Mouse (Mus musculus) right cerebral cortex, postnatal 10 days (tissue): Measurements from ENCODE around the gene Ift52.
"Not testable (repeated sequence)": the region's sequence is repeated elsewhere in the genome, so short reads cannot be mapped to it uniquely, and the experiment has no call there.

Source experiments
- DNase-seq, 2 experiments: peaks; one replicate each; pipeline ENCODE4 v3.0.0; 2021; ENCODE audit warnings: low spot score in 2 of 2

Ift52 gene

DNA sequence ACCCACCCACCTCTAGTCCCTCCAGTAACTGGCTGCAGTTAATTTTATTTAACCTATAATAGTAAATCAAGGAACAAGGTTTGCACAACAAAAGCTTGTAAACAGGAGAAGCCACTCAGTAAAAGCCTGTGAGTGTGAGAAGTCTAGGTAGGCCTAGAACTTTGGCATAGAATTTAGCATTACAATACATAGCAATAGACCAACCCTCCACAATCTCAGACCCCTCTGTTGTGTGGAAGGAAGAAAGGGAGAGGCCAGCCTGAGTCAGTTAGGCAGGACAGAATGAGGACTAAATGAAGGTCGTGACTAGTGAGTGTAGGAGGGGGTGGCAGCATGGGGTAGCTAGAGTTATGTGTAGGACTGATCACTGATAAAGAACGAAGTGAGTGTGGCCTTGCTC, 14.6 kb downstream of the Ift52 start:
- DNase-seq, result no peak

DNA sequence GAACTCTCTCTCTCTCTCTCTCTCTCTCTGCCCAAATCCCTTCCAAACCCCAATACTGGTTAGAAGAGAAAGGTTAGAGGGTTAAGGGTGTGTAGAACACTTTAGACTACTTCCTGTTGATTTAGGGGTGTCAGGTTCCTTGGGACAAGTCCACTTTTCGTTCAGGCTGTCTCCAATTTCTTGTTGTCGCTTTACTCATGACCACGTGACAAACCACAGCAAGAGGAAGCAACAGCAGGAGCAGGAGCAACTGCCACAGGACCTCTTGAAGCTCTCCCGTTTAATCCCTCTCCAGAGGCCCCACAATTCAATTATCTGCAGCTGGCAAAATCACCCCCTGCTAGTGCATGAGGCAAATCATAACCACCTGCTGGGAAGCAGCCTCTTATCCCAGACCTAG, 15.5 kb downstream of the Ift52 start:
- no peak for DNase-seq

DNA sequence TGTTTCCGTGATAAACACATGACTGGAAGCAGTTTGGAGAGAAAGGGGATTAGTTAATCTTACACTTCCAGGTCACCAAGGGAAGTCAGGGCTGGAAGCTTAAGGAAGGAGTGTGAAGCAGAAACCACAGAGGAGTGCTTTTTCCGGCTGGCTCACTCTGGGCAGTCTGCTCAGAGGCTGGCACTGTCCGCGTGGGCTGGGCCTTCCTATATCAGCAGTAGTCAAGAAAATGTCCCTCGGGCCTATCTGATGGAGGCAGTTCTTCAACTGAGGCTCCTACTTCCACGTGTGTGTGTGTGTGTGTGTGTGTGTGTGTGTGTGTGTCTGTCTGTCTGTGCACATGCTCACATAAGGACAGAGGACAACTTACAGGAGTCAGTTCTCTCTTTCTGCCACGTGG, 22.8 kb downstream of the Ift52 start:
- DNase-seq, result no peak

DNA sequence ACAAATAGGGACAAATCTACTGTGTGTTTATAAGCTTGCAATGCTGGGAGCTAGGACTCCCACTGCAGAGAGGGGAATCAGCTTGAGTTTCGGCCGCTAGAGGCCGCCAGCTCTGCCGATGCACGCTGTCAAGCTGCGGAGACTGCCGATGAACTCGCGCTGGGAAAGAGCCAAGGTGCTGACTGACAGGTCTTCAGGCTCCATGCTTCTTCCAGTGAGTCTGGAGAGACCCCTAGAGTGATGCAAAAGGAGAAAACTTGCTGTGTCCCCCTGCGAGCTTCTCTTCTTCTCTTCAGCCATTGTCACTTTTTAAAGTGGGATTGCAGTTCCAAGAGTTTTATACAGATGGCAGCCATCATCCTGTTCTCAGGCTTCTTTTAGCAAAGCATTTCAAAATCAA, 31.0 kb downstream of the Ift52 start:
- DNase-seq, result peak; percentile 75 to 84

DNA sequence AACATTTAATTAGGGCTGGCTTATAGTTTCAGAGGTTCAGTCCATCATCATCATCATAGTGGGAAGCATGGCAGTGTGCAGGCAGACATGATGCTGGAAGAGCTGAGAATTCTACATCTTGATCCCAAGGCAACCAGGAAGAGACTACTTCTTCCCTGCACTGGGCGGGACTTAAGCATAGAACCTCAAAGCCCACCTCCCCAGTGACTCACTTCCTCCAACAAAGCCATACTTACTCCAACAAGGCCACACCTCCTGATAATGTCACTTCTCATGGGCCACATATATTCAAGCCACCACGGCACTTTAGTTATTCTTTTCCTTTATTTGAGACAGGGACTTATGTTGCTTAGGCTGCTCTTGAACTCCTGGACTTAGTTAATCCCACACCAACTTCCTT, 32.0 kb downstream of the Ift52 start:
- no peak for DNase-seq

DNA sequence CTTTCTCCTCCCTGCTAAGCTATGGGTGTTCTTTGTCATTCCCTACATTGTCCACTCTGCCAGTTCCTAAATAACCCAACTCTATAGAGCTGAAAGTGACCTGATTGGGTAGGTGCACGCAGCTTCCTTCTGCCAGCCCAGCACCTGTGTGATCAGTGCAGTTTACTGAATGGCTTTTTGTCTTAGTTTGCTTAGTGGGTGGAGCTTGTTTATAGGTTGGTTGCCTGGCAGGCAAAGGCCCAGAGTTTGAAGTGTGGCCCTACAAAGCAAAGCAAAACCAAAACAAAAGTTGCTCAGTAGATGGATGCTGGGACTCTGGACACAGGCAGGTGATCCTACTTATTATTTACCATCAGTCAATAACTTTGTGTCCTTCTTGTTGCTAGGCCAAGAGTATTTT, 34.5 kb downstream of the Ift52 start:
- DNase-seq, result no peak

DNA sequence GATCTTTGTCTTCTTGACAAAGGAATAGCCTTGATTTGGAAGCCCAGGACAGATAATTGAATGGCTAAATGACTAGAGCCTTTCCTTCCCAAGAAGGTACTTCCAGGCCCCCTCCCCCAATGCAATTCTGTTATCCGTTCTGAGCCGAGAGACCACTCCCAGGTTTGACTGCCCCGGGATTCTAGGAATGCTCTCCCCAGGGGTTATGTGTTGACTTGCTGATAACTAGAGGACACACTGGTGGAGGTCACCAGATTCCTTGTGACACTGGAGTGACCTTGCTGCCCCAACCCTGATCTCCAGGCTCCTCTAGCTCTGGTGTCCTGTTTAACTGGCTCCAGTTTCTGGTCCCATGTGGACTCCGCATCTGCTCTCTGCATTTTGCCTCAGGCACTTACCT, 34.9 kb downstream of the Ift52 start:
- DNase-seq, result no peak

DNA sequence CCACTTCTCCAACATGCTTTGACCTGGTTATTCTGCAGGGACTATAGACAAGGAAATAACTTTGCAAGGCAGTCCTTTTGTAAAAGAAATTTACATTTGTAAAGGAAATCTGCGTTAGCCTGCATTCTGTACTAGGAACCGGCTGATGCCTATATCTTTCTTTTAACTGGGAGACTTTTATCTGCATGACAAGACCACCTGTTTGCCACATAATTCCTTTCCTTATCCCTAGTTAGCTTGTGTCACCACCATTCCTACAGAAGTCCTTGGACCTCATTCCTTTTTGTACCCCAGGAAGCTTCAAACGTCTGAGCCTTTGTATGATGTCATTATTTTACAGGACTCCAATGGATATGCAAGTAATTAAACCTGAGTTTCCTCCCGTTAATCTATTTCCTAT, 35.7 kb downstream of the Ift52 start:
- DNase-seq, result no peak

DNA sequence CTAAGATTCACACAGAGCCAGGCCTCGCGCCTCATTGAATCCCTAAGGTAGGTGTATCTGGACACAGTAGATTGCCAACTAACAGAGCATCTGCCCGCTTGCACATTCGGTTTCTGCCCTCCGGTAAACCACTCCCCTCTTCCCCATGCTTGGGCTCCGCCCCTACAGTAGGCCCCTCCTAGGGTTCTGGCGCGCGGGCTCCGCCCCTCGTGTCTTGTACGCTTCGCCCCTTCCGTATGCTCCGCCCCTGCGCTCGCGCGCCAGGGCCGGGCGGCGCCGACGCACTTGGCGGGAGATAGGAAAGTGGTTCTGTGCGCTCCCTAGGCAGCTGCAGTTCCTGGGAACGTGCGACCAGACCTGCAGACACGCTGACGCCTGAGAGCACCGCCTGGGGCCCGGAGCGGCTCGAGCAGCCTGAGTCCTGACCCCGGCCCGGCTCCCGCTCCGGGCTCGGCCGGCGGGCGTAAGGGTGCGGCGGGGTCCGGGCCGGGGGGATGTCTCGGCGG, 37.2 kb downstream of the Ift52 start, which contains the start of gene Mybl2:
Gene Mybl2, plus strand, starts transcription at position 353 of the 506 bp plus-strand sequence.
- peak; percentile 90 to 93 for DNase-seq

DNA sequence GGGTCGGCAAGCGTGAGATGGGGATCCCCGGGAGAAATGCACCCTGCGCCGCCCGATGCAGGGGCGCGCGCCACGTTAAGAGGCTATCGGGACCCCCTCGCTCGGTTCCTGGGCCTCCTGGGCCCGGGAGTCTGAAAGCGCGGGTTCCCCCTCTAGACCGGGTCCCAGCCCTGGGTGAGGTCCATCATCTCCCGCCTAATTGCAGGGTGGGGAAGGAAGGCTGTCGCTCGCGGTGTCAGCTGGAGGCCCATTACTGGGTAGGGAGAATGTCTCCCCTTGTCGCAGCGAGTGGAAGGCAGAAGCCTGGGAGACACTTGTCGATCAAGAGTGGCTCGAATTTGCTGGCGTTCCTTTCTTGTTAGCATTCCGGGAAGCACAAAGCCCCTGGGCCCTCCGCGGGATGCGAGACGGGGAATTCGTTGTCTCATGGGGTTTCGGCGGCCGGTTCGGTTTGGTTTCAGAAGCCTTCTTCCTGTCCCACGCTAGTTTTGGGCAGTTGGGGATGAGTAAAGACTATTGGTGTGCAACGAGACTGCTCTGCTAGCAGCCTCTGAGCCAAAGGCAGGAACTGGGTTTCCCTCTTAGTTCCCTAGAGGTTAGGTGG, 37.8 kb downstream of the Ift52 start:
- no peak for DNase-seq

DNA sequence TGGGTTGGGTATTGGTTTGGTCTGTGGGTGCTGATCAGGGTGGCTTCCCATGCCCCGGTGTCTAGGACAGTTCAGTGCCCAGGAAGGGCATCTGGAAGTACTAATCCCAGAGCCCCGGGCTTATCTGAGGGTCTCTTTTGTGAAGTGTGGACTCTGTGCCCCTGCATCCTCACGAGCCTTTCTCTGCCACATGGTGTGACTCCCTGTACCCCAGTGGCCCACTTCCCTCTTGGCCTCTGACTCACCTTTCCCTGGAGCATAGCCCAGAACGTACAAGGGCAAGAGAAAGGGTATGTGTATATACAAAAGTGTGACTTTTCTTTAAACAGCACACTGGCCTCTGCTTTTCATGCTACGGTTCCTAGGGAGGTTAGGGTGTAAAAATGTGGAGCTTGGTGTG, 38.6 kb downstream of the Ift52 start:
- DNase-seq, result no peak

DNA sequence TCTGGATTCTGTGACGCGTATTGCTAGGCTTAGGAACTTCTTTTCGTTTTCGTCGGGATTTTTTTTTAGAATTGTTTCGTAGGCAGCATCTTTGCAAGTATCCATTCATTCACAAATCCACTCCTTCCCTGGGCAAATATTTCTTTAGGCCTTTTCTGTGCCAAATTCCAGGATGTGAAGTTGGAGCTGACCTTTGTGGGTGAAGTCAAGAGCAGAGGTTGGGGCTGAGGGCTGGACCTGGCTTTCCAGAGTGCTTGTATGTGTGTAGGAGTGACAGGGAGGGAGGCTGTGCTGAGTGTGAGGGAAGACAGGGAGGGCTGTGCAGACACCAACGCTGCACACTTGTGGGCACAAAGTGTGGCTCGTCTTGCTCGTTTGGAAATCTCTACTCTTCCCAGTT, 39.4 kb downstream of the Ift52 start:
- no peak for DNase-seq

DNA sequence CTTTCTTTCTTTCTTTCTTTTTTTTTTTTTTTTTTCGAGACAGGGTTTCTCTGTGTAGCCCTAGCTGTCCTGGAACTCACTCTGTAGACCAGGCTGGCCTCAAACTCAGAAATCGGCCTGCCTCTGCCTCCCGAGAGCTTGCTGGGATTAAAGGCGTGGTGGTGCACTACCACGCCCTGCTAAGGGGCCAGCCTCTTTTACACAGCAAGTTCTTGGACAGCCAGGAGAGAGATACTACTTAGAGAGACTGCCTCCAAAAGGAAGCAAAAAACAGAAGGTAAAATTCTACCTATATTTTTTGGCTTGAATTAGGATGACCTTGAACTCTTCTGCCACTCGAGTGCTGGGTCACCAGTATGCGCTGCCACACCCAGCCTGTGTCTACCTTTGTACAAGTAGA, 41.8 kb downstream of the Ift52 start:
- DNase-seq, result not testable (repeated sequence)

DNA sequence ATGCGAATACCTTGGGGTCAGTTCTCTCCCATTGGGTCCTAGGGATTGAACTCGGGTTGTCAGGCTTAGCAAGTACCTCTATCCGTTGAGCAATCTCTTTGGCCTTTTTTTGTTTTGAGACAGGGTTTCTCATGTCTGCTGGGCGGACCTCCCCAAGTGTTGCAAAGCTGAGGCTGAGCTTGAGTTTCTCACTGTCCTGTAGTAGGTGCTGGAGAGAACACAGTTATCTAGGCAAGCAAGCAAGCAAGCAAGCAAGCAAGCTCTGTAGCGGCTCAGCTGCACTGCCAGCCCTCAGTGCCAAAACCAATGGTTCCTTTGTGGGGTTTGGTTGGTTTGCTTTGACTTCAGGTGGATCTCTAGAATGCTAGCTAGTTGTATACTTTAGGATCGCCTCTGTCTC, 43.5 kb downstream of the Ift52 start:
- no peak for DNase-seq

DNA sequence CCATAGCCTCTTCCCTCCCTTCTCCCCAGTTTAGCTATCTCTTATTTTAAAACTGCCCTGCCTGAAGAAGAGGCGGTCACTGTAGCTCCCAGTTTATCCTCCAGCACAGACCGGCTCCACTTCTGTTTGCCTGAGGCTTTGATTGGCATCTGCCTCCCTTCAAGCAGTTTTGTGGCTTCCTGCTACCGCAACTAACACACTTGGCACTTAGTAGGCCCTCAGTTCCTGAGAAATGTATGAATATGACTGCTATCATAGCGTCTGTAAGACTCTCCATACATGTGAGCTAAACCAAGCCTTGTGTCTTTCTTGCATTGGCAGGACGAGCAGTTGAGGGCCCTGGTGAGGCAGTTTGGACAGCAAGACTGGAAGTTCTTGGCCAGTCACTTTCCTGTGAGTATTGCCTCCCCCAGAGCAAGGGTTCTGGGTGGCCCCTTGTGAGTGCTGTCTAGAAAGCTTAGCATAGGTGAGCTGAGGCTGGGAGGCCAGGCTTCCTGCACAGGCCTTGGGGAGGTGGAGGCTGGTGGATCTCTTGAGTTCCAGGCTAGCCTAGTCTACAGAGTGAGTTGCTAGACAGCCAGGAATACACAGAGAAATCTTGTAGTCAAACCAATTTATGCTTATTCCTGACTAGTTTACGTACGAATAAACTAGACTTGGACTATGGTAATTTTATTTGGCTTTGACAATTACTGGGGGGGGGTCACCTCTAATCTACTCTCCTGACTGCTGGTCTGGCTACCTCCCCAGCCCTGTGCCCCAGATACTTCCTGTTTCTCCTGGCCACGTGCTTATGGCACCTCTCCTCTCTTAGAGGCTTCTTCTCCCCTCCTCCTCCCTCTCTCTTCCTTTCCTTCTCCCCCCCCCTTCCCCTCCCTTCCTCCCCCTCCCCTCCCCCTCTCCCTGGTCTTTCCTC, 44.3 kb downstream of the Ift52 start:
- DNase-seq, result no peak

DNA sequence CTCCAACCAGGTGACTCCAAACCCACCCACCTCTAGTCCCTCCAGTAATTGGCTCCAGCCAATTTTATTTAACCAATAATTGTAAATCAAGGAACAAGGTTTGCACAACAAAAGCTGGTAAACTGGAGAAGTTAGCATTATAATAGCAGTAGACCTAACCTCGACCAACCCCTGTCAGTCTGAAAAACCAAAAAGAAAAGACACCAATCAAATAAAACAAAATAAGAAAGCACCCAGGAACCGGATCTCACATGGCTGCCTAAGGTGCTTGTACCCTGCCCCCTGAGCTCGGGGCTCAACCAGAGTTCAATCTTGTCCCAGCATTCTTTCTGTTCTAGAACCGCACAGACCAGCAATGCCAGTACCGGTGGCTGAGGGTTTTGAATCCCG, 45.0 kb downstream of the Ift52 start:
- no peak for DNase-seq

DNA sequence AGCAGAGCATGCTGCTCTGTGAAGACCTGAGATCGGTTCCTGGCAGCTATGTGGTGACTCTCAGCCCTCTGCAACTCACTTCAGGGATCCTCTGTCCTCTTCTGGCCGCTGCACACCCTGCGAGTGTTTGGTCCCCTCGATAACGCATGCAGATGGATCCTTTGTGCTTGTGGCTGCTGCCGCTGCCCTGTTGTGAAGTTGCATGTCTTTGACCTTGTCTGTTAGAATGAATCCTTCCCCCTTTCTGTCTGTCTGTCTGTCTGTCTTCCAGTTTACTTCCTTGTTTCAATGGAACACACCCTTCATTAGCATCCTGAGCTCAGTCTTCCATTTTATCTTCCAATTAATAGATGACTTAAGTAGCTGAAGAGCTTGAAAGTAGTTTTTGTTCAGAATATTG, 49.2 kb downstream of the Ift52 start:
- no peak for DNase-seq

DNA sequence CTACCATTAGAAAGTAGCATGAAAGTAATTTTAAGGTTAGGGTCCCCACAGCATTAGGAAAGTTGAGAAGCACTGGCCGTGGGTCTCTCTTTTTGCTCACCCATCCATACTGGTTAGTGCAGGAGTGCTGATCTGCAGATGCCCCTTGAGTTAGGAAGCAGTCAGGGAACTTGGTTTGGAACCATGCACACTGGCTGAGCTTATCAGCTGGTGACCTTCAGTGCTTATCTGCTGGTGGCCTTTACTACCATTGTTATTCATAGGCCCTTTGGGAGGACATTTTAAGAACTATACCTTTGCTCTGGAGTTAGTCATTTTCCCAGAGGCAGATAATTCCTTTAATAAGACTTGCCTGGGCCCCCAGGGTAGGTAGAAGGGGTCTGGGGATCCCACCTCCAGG, 50.1 kb downstream of the Ift52 start:
- no peak for DNase-seq

DNA sequence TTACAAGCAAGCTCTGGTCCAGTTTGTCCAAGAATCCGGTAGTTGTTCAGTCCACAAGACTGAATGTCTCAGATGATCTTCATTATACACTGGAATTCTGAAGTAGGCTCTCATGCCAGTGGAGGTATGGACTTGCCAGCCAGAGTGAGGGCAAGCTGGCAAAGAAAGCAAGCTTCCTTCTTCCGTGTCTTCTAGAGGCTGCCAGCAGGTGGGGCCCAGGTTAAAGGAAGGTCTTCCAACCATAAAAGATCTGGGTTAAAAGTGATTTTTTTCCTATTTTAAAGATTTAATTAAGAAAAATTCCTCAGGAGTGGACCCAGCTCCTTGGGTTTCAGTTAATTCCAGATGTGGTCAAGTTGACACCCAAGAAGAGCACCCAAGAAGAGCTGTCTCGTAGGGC, 53.1 kb downstream of the Ift52 start:
- no peak for DNase-seq

DNA sequence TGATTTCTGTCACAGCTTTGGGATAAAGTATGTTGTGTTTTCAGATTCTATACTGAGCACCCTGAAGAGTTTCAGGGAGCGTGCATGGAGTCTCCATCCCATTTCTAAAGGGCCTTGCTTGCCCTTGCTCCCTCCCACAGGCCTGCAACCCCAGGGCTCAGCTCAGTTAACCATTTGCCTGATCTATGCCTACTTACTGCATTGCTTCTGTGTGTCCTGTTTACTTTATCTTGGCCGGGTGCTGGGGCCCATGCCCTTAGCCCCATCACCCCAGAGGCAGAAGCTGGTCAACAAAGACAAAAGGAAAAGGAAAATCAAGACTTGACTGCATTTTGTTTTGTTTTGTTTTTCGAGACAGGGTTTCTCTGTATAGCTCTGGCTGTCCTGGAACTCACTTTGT, 54.4 kb downstream of the Ift52 start:
- no peak for DNase-seq

DNA sequence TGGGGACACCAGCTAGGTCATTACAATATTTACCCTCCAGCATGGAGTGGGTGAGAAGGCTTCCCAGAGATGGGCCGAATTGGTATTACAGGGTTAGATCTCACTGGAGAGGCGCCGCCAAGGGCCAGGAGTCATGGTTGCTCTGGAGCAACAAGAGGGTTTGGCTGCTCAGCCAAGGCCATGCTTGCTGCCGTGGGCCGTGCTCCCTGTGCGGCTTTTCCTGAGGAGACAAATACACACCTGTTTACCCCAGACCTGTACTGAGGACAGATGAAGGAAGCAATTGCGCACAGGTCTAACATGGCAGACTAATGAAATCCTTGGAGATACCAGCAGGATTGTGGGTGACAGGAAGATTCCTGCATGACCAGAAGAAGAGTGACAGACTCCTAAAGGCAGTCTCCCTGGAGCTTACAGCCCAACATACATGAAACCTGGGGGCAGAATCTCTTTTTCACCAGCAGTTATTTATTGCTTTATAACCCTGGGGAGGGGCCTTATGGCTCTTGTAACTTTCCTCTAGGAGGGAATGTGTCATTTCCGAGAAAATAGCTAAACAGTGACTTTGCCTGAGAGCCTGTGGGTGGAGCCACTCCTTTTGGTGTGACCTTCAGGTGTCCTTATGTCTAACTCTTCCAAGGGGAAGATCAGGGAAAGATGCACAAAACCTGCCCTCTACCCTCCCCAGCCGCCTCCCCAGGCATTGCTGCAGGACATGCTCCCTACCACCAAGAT, 56.0 kb downstream of the Ift52 start:
- DNase-seq, result no peak

DNA sequence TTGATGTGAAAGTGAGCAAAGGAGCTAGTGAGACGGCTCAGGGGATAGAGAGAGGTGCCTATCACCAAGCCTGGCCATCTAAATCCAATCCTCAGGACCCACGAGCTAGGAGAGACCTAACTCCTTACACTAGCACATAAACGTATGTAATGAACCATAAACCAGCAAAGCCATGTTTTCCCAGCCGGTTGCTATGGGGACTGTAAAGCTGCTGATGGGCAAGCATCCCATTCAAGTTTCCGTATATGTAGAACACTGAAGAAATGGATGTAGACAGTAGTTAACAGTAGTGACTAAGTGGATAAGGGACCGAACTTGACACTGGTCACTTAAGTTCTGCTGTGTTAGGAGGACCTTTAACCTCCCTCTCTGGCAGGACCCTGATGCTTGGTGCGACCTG, 56.9 kb downstream of the Ift52 start:
- peak; percentile 63 to 72 for DNase-seq

DNA sequence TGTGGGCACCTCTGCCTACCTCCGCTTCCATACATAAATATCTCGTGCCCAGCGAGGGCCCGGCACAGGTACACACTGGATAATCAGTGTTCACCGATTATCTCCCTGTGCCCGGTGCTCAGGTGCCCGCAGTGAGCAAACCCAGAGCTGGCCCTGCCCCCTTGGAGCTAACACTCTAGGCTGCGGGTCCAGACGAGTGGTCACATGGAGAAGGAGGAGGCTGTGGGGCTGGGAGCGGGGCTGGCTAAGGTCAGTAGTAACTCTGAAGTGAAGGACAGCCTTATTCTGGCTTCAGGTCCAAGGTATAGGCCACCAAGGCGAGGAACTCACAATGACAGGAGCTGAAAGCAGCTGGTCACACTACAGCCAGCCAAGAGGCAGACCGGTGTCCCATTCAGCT, 57.7 kb downstream of the Ift52 start:
- no peak for DNase-seq
